Mouse (Mus musculus) cortical plate, adult 2 months (tissue): ENCODE results near the gene Dnajc17.

ENCODE experiments used
- CTCF ChIP-seq: fragments of 200-500 bp; IDR thresholded peaks from 2 replicates; pipeline ENCODE4 v1.5.1; 2011; ENCODE audit warnings: mild to moderate bottlenecking, control low read depth, low read length; ENCODE audit not compliant: insufficient read depth; ENCODE audit errors: extremely low read depth
- POLR2A ChIP-seq: fragments of 200-500 bp; IDR thresholded peaks from 2 replicates; pipeline ENCODE4 v1.6.1; 2011; ENCODE audit warnings: mild to moderate bottlenecking, low read length, control low read depth; ENCODE audit not compliant: insufficient read depth; ENCODE audit errors: extremely low read depth

- no peak for TF ChIP-seq POLR2A
- TF ChIP-seq CTCF, result peak; percentile 79
Measured at GRCm38 (mm10) chr2:119189029-119189710, 19.4 kb downstream of the Dnajc17 start.
